Mouse (Mus musculus) lung, embryonic 16.5 days (tissue): ENCODE measurements around the gene Apol11b. TPM values are rescaled to one million over a fixed set of nuclear protein-coding genes. Genes with fewer than 3 reads are reported as not detected.
"Not testable (repeated sequence)": the region's sequence is repeated elsewhere in the genome, so short reads cannot be mapped to it uniquely, and the experiment has no call there.

Experiments
- ATAC-seq: fragments of 200-750 bp; cut with Nextera tagmentation; 2 replicates; pipeline ENCODE4 v1.8.0; 2017; ENCODE audit warnings: low read depth, mild to moderate bottlenecking, moderate library complexity
- H3K27ac ChIP-seq: fragments of 300-500 bp; sonication (generic); 2 replicates; pipeline ENCODE4 v1.5.1; 2014; ENCODE audit warnings: mild to moderate bottlenecking, control low read depth, low read length
- H3K27me3 ChIP-seq: fragments of 300-500 bp; sonication (generic); 2 replicates; pipeline ENCODE4 v1.6.1; 2014; ENCODE audit warnings: low read depth, low read length, mixed read lengths; ENCODE audit not compliant: control insufficient read depth, insufficient read depth
- H3K36me3 ChIP-seq: fragments of 300-500 bp; sonication (generic); 2 replicates; pipeline ENCODE4 v1.6.1; 2014; ENCODE audit warnings: low read length; ENCODE audit not compliant: control insufficient read depth, insufficient read depth
- H3K4me1 ChIP-seq: fragments of 300-500 bp; sonication (generic); replicated peaks from 2 replicates; pipeline ENCODE4 v1.6.1; 2014; ENCODE audit warnings: low read length, mixed read lengths; ENCODE audit not compliant: control insufficient read depth, insufficient read depth
- H3K4me2 ChIP-seq: fragments of 300-500 bp; sonication (generic); 2 replicates; pipeline ENCODE4 v1.6.1; 2014; ENCODE audit warnings: low read depth, low read length, control low read depth
- H3K4me3 ChIP-seq: fragments of 300-500 bp; sonication (generic); 2 replicates; pipeline ENCODE4 v1.5.1; 2014; ENCODE audit warnings: mild to moderate bottlenecking, low read length, control low read depth
- H3K9ac ChIP-seq: fragments of 300-500 bp; sonication (generic); 2 replicates; pipeline ENCODE4 v1.6.1; 2014; ENCODE audit warnings: low read length, control low read depth
- H3K9me3 ChIP-seq: fragments of 300-500 bp; sonication (generic); 2 replicates; pipeline ENCODE4 v1.6.1; 2016; ENCODE audit warnings: low read length; ENCODE audit not compliant: control insufficient read depth
- WGBS: fragments of 180-500 bp; shearing (Covaris S2); extraction: QIAGEN DNeasy Blood & Tissue Kit; methylation state at CpG from one replicate; pipeline ENCODE4 v1.1.7; 2014; 5-methylcytosine and 5-hydroxymethylcytosine counted together
- polyA plus RNA-seq: library from polyadenylated mRNA; unstranded; fragments of >200 nt; fragmentation: Nextera tagmentation; extraction: Ambion mirVana; gene quantifications from 2 replicates; pipeline ENCODE4 v1.2.1, GENCODE M21; 2015

Apol11b gene
- polyA plus RNA-seq, 1 experiment from 2014 or later = not detected

GRCm38 (mm10) chr15:77626471-77626870 lies 16.6 kb downstream of the Apol11b start:
- H3K27ac ChIP-seq, H3K4me3 ChIP-seq, ATAC-seq, H3K27me3 ChIP-seq, H3K9ac ChIP-seq, H3K36me3 ChIP-seq, H3K4me2 ChIP-seq, H3K4me1 ChIP-seq, H3K9me3 ChIP-seq: not testable (repeated sequence)
- WGBS = 60% methylated on average over 4 of the region's 4 CpGs

DNA sequence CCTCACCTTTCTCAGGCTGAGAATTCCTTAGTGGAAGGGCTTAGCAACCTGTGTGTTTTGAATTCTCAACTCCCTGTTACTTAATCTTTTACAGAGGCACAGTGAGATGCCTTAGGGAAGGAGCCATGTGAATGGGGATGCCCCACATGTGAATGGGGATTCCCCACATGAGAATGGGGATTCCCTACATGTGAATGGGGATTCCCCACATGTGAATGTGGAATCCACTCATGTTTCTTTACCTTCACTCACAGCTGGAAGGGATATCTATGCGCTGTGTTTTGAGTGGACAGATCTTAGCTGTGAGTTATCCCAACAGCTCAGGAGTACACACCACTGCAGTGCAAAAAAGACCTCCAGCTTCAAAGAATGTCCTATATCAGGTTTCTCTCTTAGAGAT lies 18.4 kb downstream of the Apol11b start:
- WGBS = 94% methylated on average over 1 of the region's 1 CpGs
- Histone ChIP-seq H3K9ac (no peak overlapping the region), H3K36me3 (no peaks in the 10 kb centered on the region), H3K9me3 (no peaks in the 10 kb centered on the region), H3K4me3 (no peak overlapping the region), H3K27ac (no peak overlapping the region), H3K4me2 (no peak overlapping the region), H3K4me1 (no peaks in the 10 kb centered on the region), H3K27me3 (no peaks in the 10 kb centered on the region)
- no peak for ATAC-seq

DNA sequence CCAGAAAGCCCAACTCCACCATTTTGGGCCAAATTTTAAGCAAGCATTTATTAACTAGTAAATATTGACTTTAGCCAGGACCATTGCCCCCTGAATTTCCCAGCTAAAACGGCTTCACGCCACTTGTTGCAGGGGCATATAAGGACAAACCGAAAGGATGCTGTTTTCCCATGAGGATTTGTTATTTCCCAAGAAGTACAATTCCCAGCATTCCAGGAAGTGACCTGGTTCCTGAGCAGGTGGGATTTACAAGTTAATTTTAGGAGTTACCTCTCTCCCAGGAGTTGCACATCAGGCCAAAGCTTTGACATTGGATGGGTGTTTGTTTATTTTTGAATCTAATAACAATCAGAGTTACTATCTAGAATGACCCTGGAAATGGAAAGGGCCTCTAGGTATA lies 37.0 kb downstream of the Apol11b start:
- Histone ChIP-seq H3K27me3 (no peaks in the 10 kb centered on the region), H3K9me3 (no peaks in the 10 kb centered on the region), H3K4me2 (no peak overlapping the region), H3K4me3 (no peak overlapping the region), H3K4me1 (no peaks in the 10 kb centered on the region), H3K27ac (no peak overlapping the region), H3K9ac (no peak overlapping the region), H3K36me3 (no peaks in the 10 kb centered on the region)
- WGBS = 89% methylated on average over 3 of the region's 3 CpGs
- no peak for ATAC-seq

DNA sequence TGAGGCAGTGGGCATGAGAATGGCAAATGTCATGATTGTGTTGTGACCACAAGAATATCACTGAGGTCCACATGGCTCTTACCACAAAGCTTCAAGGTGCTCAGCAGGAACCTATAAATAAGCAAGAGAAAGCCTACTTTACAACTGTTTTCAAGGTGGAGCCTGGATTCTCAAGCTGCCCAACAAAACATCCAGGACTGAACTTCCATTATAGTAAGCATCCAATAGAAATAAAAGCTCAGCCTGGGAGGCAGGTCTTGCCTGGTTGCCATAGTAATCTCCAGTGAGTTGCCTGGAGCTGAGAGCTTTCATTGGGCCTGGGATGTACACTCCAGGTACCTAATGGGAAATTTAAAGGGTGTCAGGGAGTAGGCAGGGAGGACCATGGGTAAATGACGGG lies 44.1 kb downstream of the Apol11b start, which contains the start of gene Gm36245:
Gm36245 (plus strand) TSS at position 301 of the 400 bp plus-strand sequence.
- WGBS = 75% methylated on average over 1 of the region's 1 CpGs
- Histone ChIP-seq H3K27ac (peak within 1 kb of the TSS; percentile 49; the same call in 1 of the 2 replicates), H3K9me3 (no peaks in the 10 kb centered on the region), H3K36me3 (no peaks in the 10 kb centered on the region), H3K4me1 (no peaks in the 10 kb centered on the region), H3K4me2 (no peak within 1 kb of the TSS), H3K9ac (no peak within 1 kb of the TSS), H3K27me3 (no peaks in the 10 kb centered on the region), H3K4me3 (no peak within 1 kb of the TSS)
- ATAC-seq = no peak

- no peaks in the 10 kb centered on the region for H3K27me3 ChIP-seq
- no peaks in the 10 kb centered on the region for H3K36me3 ChIP-seq
- H3K9me3 ChIP-seq = no peaks in the 10 kb centered on the region
- ATAC-seq = peak; percentile 45; the same call in 1 of the 2 replicates
- no peak overlapping the region for H3K4me3 ChIP-seq
- H3K27ac ChIP-seq = peak overlapping the region; percentile 49; the same call in 1 of the 2 replicates
- no peak overlapping the region for H3K9ac ChIP-seq
- 43% methylated on average over 3 of the region's 3 CpGs for whole genome bisulfite sequencing
- H3K4me2 ChIP-seq = no peak overlapping the region
- no peaks in the 10 kb centered on the region for H3K4me1 ChIP-seq
These were observed 44.7 kb downstream of the Apol11b start for GRCm38 (mm10) chr15:77598429-77598828.

GRCm38 (mm10) chr15:77595961-77596360 lies 47.1 kb downstream of the Apol11b start, which contains the start of gene Apol10b:
Gene Apol10b, minus strand, starts transcription at chr15:77596125.
- H3K27me3 ChIP-seq = no peaks in the 10 kb centered on the region
- no peaks in the 10 kb centered on the region for H3K4me1 ChIP-seq
- no peak for ATAC-seq
- H3K36me3 ChIP-seq = no peaks in the 10 kb centered on the region
- H3K9ac ChIP-seq = no peak within 1 kb of the TSS
- no peak within 1 kb of the TSS for H3K27ac ChIP-seq
- H3K4me2 ChIP-seq = no peak within 1 kb of the TSS
- H3K9me3 ChIP-seq = no peaks in the 10 kb centered on the region
- WGBS = 48% methylated on average over 5 of the region's 5 CpGs
- H3K4me3 ChIP-seq = no peak within 1 kb of the TSS

DNA sequence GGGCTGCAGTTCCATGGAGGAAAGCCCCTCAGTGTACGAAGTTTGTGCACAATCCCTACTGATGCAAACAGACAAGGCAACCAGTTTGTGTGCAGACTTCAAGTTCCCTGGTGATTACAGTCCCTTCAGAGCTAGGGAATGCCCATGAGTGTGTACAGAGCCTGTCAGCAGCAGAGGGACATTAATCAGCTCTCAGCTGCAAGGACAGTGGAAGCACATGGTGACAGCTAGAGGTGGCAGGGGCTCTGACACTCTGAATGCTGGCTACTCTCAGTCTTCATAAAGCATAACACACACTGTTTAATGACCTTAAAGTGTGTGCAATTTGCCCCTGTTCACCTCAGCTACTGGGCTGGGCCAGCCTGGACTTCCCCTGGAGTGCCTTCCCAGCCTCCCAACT lies 49.5 kb downstream of the Apol11b start:
- Histone ChIP-seq H3K9me3 (no peaks in the 10 kb centered on the region), H3K27ac (no peak overlapping the region), H3K36me3 (no peaks in the 10 kb centered on the region), H3K4me1 (no peaks in the 10 kb centered on the region), H3K27me3 (no peaks in the 10 kb centered on the region), H3K9ac (no peak overlapping the region), H3K4me3 (no peak overlapping the region), H3K4me2 (no peak overlapping the region)
- ATAC-seq = no peak
- WGBS = 44% methylated on average over 1 of the region's 1 CpGs

GRCm38 (mm10) chr15:77590881-77591280 lies 52.2 kb downstream of the Apol11b start:
- Histone ChIP-seq H3K9ac (no peak overlapping the region), H3K27ac (no peak overlapping the region), H3K4me2 (no peak overlapping the region), H3K4me1 (no peaks in the 10 kb centered on the region), H3K27me3 (no peaks in the 10 kb centered on the region), H3K9me3 (no peaks in the 10 kb centered on the region), H3K4me3 (no peak overlapping the region), H3K36me3 (no peaks in the 10 kb centered on the region)
- ATAC-seq = no peak
- WGBS = 50% methylated on average over 2 of the region's 2 CpGs

DNA sequence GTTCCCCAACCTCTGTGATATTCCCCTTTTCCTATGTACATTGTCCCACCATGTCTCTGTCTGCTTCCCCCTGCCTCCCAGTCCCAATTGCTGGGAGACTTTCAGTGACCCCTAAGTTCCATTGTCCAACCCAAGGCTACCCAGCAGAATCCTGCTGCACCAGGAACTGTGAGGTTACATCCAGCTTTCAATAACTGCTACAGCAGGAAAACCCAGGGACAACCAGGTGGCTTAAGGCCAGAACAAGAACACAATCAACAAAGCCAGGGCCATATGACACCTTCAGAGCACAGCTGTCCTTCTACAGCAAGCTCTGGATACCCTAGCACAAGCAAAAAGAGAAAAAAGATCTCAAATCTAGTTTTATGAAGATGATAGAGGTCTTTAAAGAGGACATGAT lies 54.1 kb downstream of the Apol11b start:
- no peaks in the 10 kb centered on the region for H3K9me3 ChIP-seq
- H3K27ac ChIP-seq = no peak overlapping the region
- no peak overlapping the region for H3K4me3 ChIP-seq
- H3K4me1 ChIP-seq = no peaks in the 10 kb centered on the region
- no peak for ATAC-seq
- no peaks in the 10 kb centered on the region for H3K36me3 ChIP-seq
- H3K27me3 ChIP-seq = no peaks in the 10 kb centered on the region
- no peak overlapping the region for H3K4me2 ChIP-seq
- no peak overlapping the region for H3K9ac ChIP-seq

DNA sequence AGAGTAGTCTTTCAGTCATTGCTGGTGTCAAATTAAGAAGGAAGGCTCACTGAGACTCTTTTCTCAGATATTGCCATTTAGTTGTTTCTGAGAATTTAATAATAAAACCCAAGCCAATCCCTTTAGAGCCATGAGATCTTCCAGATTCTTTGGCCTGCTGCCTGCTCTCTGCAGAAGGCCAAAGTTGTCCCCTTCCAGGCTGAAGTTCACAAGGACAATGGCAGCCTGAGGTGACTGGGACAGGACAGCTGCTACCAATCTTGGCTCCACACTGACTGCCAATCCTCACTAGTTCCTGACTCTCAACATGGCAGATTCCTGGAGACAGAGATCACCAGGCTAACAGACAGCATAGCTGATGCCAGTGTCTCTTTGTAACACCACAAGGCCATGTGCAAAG lies 56.1 kb downstream of the Apol11b start:
- Histone ChIP-seq H3K9ac (no peak overlapping the region), H3K4me1 (no peaks in the 10 kb centered on the region), H3K27ac (no peak overlapping the region), H3K27me3 (no peaks in the 10 kb centered on the region), H3K4me2 (no peak overlapping the region), H3K36me3 (no peaks in the 10 kb centered on the region), H3K4me3 (no peak overlapping the region), H3K9me3 (0 out of 2 replicates have a peak, but pooled peaks cover 3% of the 10 kb centered on the region)
- ATAC-seq = no peak
